Mouse (Mus musculus): ENCODE data around the gene Tbc1d30. TPM values are rescaled to one million over a fixed set of nuclear protein-coding genes. Genes with fewer than 3 reads are reported as not detected.

Tbc1d30 gene
- polyA plus RNA-seq, 1 experiment = 0.23 TPM

- H3K4me1 ChIP-seq (ENCODE audit: control insufficient read depth, insufficient read depth, low read length) = no peaks in the 10 kb centered on the region
- no peak for TF ChIP-seq CTCF (IDR thresholded peaks at IDR 0.05; ENCODE audit: borderline replicate concordance, insufficient read depth, low read length)
- TF ChIP-seq POLR2A (IDR thresholded peaks at IDR 0.05; ENCODE audit: low read depth, low read length) = no peak
- H3K27ac ChIP-seq (ENCODE audit: insufficient read depth, low read length) = no peak overlapping the region
- H3K4me3 ChIP-seq (ENCODE audit: insufficient read depth, low read length) = no peak overlapping the region
These were observed 90.0 kb downstream of the Tbc1d30 start for GRCm38 (mm10) chr10:121261036-121261592.

GRCm38 (mm10) chr10:121256115-121256825 lies 94.8 kb downstream of the Tbc1d30 start:
- no peaks in the 10 kb centered on the region for H3K4me1 ChIP-seq (ENCODE audit: control insufficient read depth, insufficient read depth, low read length)
- no peak for TF ChIP-seq POLR2A (IDR thresholded peaks at IDR 0.05; ENCODE audit: low read depth, low read length)
- TF ChIP-seq CTCF (IDR thresholded peaks at IDR 0.05; ENCODE audit: borderline replicate concordance, insufficient read depth, low read length) = peak; percentile 97
- H3K27ac ChIP-seq (ENCODE audit: insufficient read depth, low read length) = no peak overlapping the region
- H3K4me3 ChIP-seq (ENCODE audit: insufficient read depth, low read length) = no peak overlapping the region

GRCm38 (mm10) chr10:121255465-121255864 lies 95.6 kb downstream of the Tbc1d30 start:
- TF ChIP-seq CTCF (IDR thresholded peaks at IDR 0.05; ENCODE audit: borderline replicate concordance, insufficient read depth, low read length) = no peak
- no peaks in the 10 kb centered on the region for H3K4me1 ChIP-seq (ENCODE audit: control insufficient read depth, insufficient read depth, low read length)
- no peak overlapping the region for H3K4me3 ChIP-seq (ENCODE audit: insufficient read depth, low read length)
- H3K27ac ChIP-seq (ENCODE audit: insufficient read depth, low read length) = no peak overlapping the region

- no peak for TF ChIP-seq POLR2A (IDR thresholded peaks at IDR 0.05; ENCODE audit: low read depth, low read length)
These were observed 96.7 kb downstream of the Tbc1d30 start for GRCm38 (mm10) chr10:121254343-121254742.

GRCm38 (mm10) chr10:121252781-121253180 lies 98.3 kb downstream of the Tbc1d30 start:
- TF ChIP-seq CTCF (IDR thresholded peaks at IDR 0.05; ENCODE audit: borderline replicate concordance, insufficient read depth, low read length) (peak; percentile 23; the same call in 1 of the 2 replicates), POLR2A (IDR thresholded peaks at IDR 0.05; ENCODE audit: low read depth, low read length) (no peak)
- H3K4me1 ChIP-seq (ENCODE audit: control insufficient read depth, insufficient read depth, low read length) = no peaks in the 10 kb centered on the region
- H3K27ac ChIP-seq (ENCODE audit: insufficient read depth, low read length) = no peak overlapping the region
- H3K4me3 ChIP-seq (ENCODE audit: insufficient read depth, low read length) = no peak overlapping the region

More at GRCm38 (mm10) chr10:121254343-121254742, 96.7 kb downstream of the Tbc1d30 start:
- Histone ChIP-seq H3K4me3 (ENCODE audit: insufficient read depth, low read length) (no peak overlapping the region), H3K4me1 (ENCODE audit: control insufficient read depth, insufficient read depth, low read length) (no peaks in the 10 kb centered on the region), H3K27ac (ENCODE audit: insufficient read depth, low read length) (no peak overlapping the region)

- TF ChIP-seq CTCF (IDR thresholded peaks at IDR 0.05; ENCODE audit: borderline replicate concordance, insufficient read depth, low read length) (no peak), POLR2A (IDR thresholded peaks at IDR 0.05; ENCODE audit: low read depth, low read length) (no peak)
- Histone ChIP-seq H3K27ac (ENCODE audit: insufficient read depth, low read length) (no peak overlapping the region), H3K4me3 (ENCODE audit: insufficient read depth, low read length) (no peak overlapping the region), H3K4me1 (ENCODE audit: control insufficient read depth, insufficient read depth, low read length) (no peaks in the 10 kb centered on the region)
These were observed 99.9 kb downstream of the Tbc1d30 start for GRCm38 (mm10) chr10:121251191-121251590.

- TF ChIP-seq POLR2A (IDR thresholded peaks at IDR 0.05; ENCODE audit: low read depth, low read length) (no peak), CTCF (IDR thresholded peaks at IDR 0.05; ENCODE audit: borderline replicate concordance, insufficient read depth, low read length) (no peak)
- Histone ChIP-seq H3K4me3 (ENCODE audit: insufficient read depth, low read length) (no peak overlapping the region), H3K27ac (ENCODE audit: insufficient read depth, low read length) (no peak overlapping the region), H3K4me1 (ENCODE audit: control insufficient read depth, insufficient read depth, low read length) (no peaks in the 10 kb centered on the region)
These were observed 101.3 kb downstream of the Tbc1d30 start for GRCm38 (mm10) chr10:121249820-121250219.

- no peak overlapping the region for H3K27ac ChIP-seq (ENCODE audit: insufficient read depth, low read length)
- no peak for TF ChIP-seq POLR2A (IDR thresholded peaks at IDR 0.05; ENCODE audit: low read depth, low read length)
- no peak for TF ChIP-seq CTCF (IDR thresholded peaks at IDR 0.05; ENCODE audit: borderline replicate concordance, insufficient read depth, low read length)
- no peaks in the 10 kb centered on the region for H3K4me1 ChIP-seq (ENCODE audit: control insufficient read depth, insufficient read depth, low read length)
- H3K4me3 ChIP-seq (ENCODE audit: insufficient read depth, low read length) = no peak overlapping the region
These were observed 103.5 kb downstream of the Tbc1d30 start for GRCm38 (mm10) chr10:121247545-121247944.

GRCm38 (mm10) chr10:121246971-121247370 lies 104.1 kb downstream of the Tbc1d30 start:
- Histone ChIP-seq H3K4me1 (ENCODE audit: control insufficient read depth, insufficient read depth, low read length) (no peaks in the 10 kb centered on the region), H3K4me3 (ENCODE audit: insufficient read depth, low read length) (no peak overlapping the region), H3K27ac (ENCODE audit: insufficient read depth, low read length) (no peak overlapping the region)
- TF ChIP-seq CTCF (IDR thresholded peaks at IDR 0.05; ENCODE audit: borderline replicate concordance, insufficient read depth, low read length) (no peak), POLR2A (IDR thresholded peaks at IDR 0.05; ENCODE audit: low read depth, low read length) (no peak)

- H3K4me1 ChIP-seq (ENCODE audit: control insufficient read depth, insufficient read depth, low read length) = no peaks in the 10 kb centered on the region
- H3K4me3 ChIP-seq (ENCODE audit: insufficient read depth, low read length) = no peak overlapping the region
- H3K27ac ChIP-seq (ENCODE audit: insufficient read depth, low read length) = no peak overlapping the region
- TF ChIP-seq CTCF (IDR thresholded peaks at IDR 0.05; ENCODE audit: borderline replicate concordance, insufficient read depth, low read length) (no peak), POLR2A (IDR thresholded peaks at IDR 0.05; ENCODE audit: low read depth, low read length) (no peak)
These were observed 107.5 kb downstream of the Tbc1d30 start for GRCm38 (mm10) chr10:121243373-121244207.

Data from embryonic fibroblast, embryonic 13.5 days (primary cell).